Mouse (Mus musculus) layer of hippocampus, adult 9-11 months (tissue): ENCODE data around the gene Gm21969.
A peak's percentile ranks its signal among the peaks of the same experiment; 100 is the strongest.

Source experiments
- DNase-seq: peaks from one replicate; pipeline ENCODE4 v3.0.0; 2022

Gm21969 gene

GRCm38 (mm10) chr4:139602357-139603244 is at the start of gene Gm21969:
Gm21969 (plus strand) TSS chr4:139603186.
- DNase-seq = no peak

GRCm38 (mm10) chr4:139555235-139555634 is 47.8 kb upstream of the Gm21969 start:
- no peak for DNase-seq

GRCm38 (mm10) chr4:139555951-139556350 is 47.0 kb upstream of the Gm21969 start:
- DNase-seq = no peak

GRCm38 (mm10) chr4:139568361-139568760 is 34.6 kb upstream of the Gm21969 start:
- no peak for DNase-seq

- no peak for DNase-seq
Measured at GRCm38 (mm10) chr4:139570756-139571155, 32.2 kb upstream of the Gm21969 start.

GRCm38 (mm10) chr4:139572928-139573512 is 30.0 kb upstream of the Gm21969 start:
- DNase-seq = no peak

GRCm38 (mm10) chr4:139574156-139574798 is 28.7 kb upstream of the Gm21969 start:
- peak; percentile 99 for DNase-seq

GRCm38 (mm10) chr4:139574799-139575672 is 27.9 kb upstream of the Gm21969 start:
- peak; percentile 50 for DNase-seq

GRCm38 (mm10) chr4:139575673-139576003 is 27.3 kb upstream of the Gm21969 start:
- no peak for DNase-seq

- DNase-seq = no peak
Measured at GRCm38 (mm10) chr4:139576251-139576880, 26.6 kb upstream of the Gm21969 start.

- DNase-seq = no peak
Measured at GRCm38 (mm10) chr4:139577006-139577405, 26.0 kb upstream of the Gm21969 start.

GRCm38 (mm10) chr4:139578389-139578788 is 24.6 kb upstream of the Gm21969 start:
- DNase-seq = no peak

- no peak for DNase-seq
Measured at GRCm38 (mm10) chr4:139579003-139579402, 24.0 kb upstream of the Gm21969 start.

- no peak for DNase-seq
Measured at GRCm38 (mm10) chr4:139579466-139579865, 23.5 kb upstream of the Gm21969 start.

GRCm38 (mm10) chr4:139580663-139581336 is 22.2 kb upstream of the Gm21969 start:
- DNase-seq = no peak

- DNase-seq = no peak
Measured at GRCm38 (mm10) chr4:139581427-139582051, 21.4 kb upstream of the Gm21969 start.

- DNase-seq = no peak
Measured at GRCm38 (mm10) chr4:139582346-139582745, 20.6 kb upstream of the Gm21969 start.

- DNase-seq = no peak
Measured at GRCm38 (mm10) chr4:139582903-139583302, 20.1 kb upstream of the Gm21969 start.

GRCm38 (mm10) chr4:139583629-139584245 is 19.2 kb upstream of the Gm21969 start:
- no peak for DNase-seq

- no peak for DNase-seq
Measured at GRCm38 (mm10) chr4:139584704-139585103, 18.3 kb upstream of the Gm21969 start.

GRCm38 (mm10) chr4:139585713-139586112 is 17.3 kb upstream of the Gm21969 start:
- DNase-seq = no peak
